Mouse (Mus musculus): ENCODE data around the gene Lrrc8b. TPM values are rescaled to one million over a fixed set of nuclear protein-coding genes. Genes with fewer than 3 reads are reported as not detected.

Gene Lrrc8b
- polyA plus RNA-seq, 1 experiment from 2014 or later: 7.5 TPM

GRCm38 (mm10) chr5:105484247-105484646 lies 68.7 kb downstream of the Lrrc8b start:
- no peaks in the 10 kb centered on the region for H3K27me3 ChIP-seq (replicated peaks; ENCODE audit: insufficient read depth, low read length)

GRCm38 (mm10) chr5:105484891-105485290 lies 69.3 kb downstream of the Lrrc8b start:
- Histone ChIP-seq H3K27ac (ENCODE audit: low read length) (no peak overlapping the region), H3K4me2 (replicated peaks; ENCODE audit: low read depth, low read length) (no peak overlapping the region), H3K4me1 (ENCODE audit: insufficient read depth, low read depth, low read length) (no peaks in the 10 kb centered on the region), H3K4me3 (ENCODE audit: low read depth, low read length) (no peak overlapping the region), H3K27me3 (replicated peaks; ENCODE audit: insufficient read depth, low read length) (no peaks in the 10 kb centered on the region), H3K9ac (replicated peaks; ENCODE audit: low read depth) (no peak overlapping the region), H3K9me3 (ENCODE audit: low read length) (no peaks in the 10 kb centered on the region), H3K36me3 (ENCODE audit: insufficient read depth, low read length) (peaks cover 9% of the 10 kb centered on the region; the same call in 1 of the 2 replicates)
- WGBS: 93% methylated on average over 14 of the region's 14 CpGs
- DNase-seq (ENCODE audit: low spot score): no peak
- TF ChIP-seq CTCF (IDR thresholded peaks at IDR 0.05): no peak
- no peak for TF ChIP-seq EP300 (IDR thresholded peaks at IDR 0.05)
- ATAC-seq: no peak

More at GRCm38 (mm10) chr5:105484247-105484646, 68.7 kb downstream of the Lrrc8b start:
- WGBS: 87% methylated on average over 6 of the region's 6 CpGs
- no peak for TF ChIP-seq EP300 (IDR thresholded peaks at IDR 0.05)
- no peak for TF ChIP-seq CTCF (IDR thresholded peaks at IDR 0.05)
- H3K9me3 ChIP-seq (ENCODE audit: low read length): no peaks in the 10 kb centered on the region
- no peaks in the 10 kb centered on the region for H3K4me1 ChIP-seq (ENCODE audit: insufficient read depth, low read depth, low read length)
- no peak overlapping the region for H3K9ac ChIP-seq (replicated peaks; ENCODE audit: low read depth)
- no peak overlapping the region for H3K27ac ChIP-seq (ENCODE audit: low read length)
- ATAC-seq: no peak
- H3K4me3 ChIP-seq (ENCODE audit: low read depth, low read length): no peak overlapping the region
- no peak overlapping the region for H3K4me2 ChIP-seq (replicated peaks; ENCODE audit: low read depth, low read length)
- H3K36me3 ChIP-seq (ENCODE audit: insufficient read depth, low read length): peaks cover 9% of the 10 kb centered on the region; the same call in 1 of the 2 replicates
- no peak for DNase-seq (ENCODE audit: low spot score)

GRCm38 (mm10) chr5:105490211-105490610 lies 74.6 kb downstream of the Lrrc8b start:
- H3K4me2 ChIP-seq (replicated peaks; ENCODE audit: low read depth, low read length): no peak overlapping the region
- H3K9ac ChIP-seq (replicated peaks; ENCODE audit: low read depth): no peak overlapping the region
- no peak for ATAC-seq
- no peaks in the 10 kb centered on the region for H3K9me3 ChIP-seq (ENCODE audit: low read length)
- H3K27me3 ChIP-seq (replicated peaks; ENCODE audit: insufficient read depth, low read length): no peaks in the 10 kb centered on the region
- WGBS: 88% methylated on average over 5 of the region's 5 CpGs
- no peak overlapping the region for H3K27ac ChIP-seq (ENCODE audit: low read length)
- TF ChIP-seq EP300 (IDR thresholded peaks at IDR 0.05): no peak
- TF ChIP-seq CTCF (IDR thresholded peaks at IDR 0.05): no peak
- H3K4me1 ChIP-seq (ENCODE audit: insufficient read depth, low read depth, low read length): no peaks in the 10 kb centered on the region
- no peaks in the 10 kb centered on the region for H3K36me3 ChIP-seq (ENCODE audit: insufficient read depth, low read length)
- no peak for DNase-seq (ENCODE audit: low spot score)
- H3K4me3 ChIP-seq (ENCODE audit: low read depth, low read length): no peak overlapping the region

GRCm38 (mm10) chr5:105491389-105491788 lies 75.8 kb downstream of the Lrrc8b start:
- Histone ChIP-seq H3K4me2 (replicated peaks; ENCODE audit: low read depth, low read length) (no peak overlapping the region), H3K4me1 (ENCODE audit: insufficient read depth, low read depth, low read length) (peaks cover 5% of the 10 kb centered on the region; the same call in 1 of the 2 replicates), H3K9me3 (ENCODE audit: low read length) (no peaks in the 10 kb centered on the region), H3K36me3 (ENCODE audit: insufficient read depth, low read length) (no peaks in the 10 kb centered on the region), H3K9ac (replicated peaks; ENCODE audit: low read depth) (no peak overlapping the region), H3K27ac (ENCODE audit: low read length) (no peak overlapping the region), H3K27me3 (replicated peaks; ENCODE audit: insufficient read depth, low read length) (no peaks in the 10 kb centered on the region), H3K4me3 (ENCODE audit: low read depth, low read length) (no peak overlapping the region)
- peak; percentile 68 for TF ChIP-seq CTCF (IDR thresholded peaks at IDR 0.05)
- TF ChIP-seq EP300 (IDR thresholded peaks at IDR 0.05): no peak
- DNase-seq (ENCODE audit: low spot score) (peak; percentile 28), ATAC-seq (0 out of 2 replicates have a peak, but pooled peaks have one; percentile 27)
- 51% methylated on average over 4 of the region's 4 CpGs for WGBS

- 39% methylated on average over 10 of the region's 10 CpGs for WGBS
- H3K9ac ChIP-seq (replicated peaks; ENCODE audit: low read depth): no peak overlapping the region
- peaks cover 5% of the 10 kb centered on the region; the same call in 1 of the 2 replicates for H3K4me1 ChIP-seq (ENCODE audit: insufficient read depth, low read depth, low read length)
- no peak overlapping the region for H3K27ac ChIP-seq (ENCODE audit: low read length)
- H3K4me2 ChIP-seq (replicated peaks; ENCODE audit: low read depth, low read length): no peak overlapping the region
- no peaks in the 10 kb centered on the region for H3K27me3 ChIP-seq (replicated peaks; ENCODE audit: insufficient read depth, low read length)
- H3K9me3 ChIP-seq (ENCODE audit: low read length): no peaks in the 10 kb centered on the region
- TF ChIP-seq CTCF (IDR thresholded peaks at IDR 0.05) (peak; percentile 71), EP300 (IDR thresholded peaks at IDR 0.05) (no peak)
- no peaks in the 10 kb centered on the region for H3K36me3 ChIP-seq (ENCODE audit: insufficient read depth, low read length)
- ATAC-seq (no peak), DNase-seq (ENCODE audit: low spot score) (peak; percentile 70)
- no peak overlapping the region for H3K4me3 ChIP-seq (ENCODE audit: low read depth, low read length)
Measured at GRCm38 (mm10) chr5:105492367-105493246, 77.0 kb downstream of the Lrrc8b start.

GRCm38 (mm10) chr5:105493377-105493776 lies 77.8 kb downstream of the Lrrc8b start:
- ATAC-seq (no peak), DNase-seq (ENCODE audit: low spot score) (no peak)
- TF ChIP-seq CTCF (IDR thresholded peaks at IDR 0.05) (no peak), EP300 (IDR thresholded peaks at IDR 0.05) (no peak)
- H3K9ac ChIP-seq (replicated peaks; ENCODE audit: low read depth): no peak overlapping the region
- H3K9me3 ChIP-seq (ENCODE audit: low read length): no peaks in the 10 kb centered on the region
- no peaks in the 10 kb centered on the region for H3K36me3 ChIP-seq (ENCODE audit: insufficient read depth, low read length)
- whole genome bisulfite sequencing: 87% methylated on average over 7 of the region's 7 CpGs
- H3K4me3 ChIP-seq (ENCODE audit: low read depth, low read length): no peak overlapping the region
- no peak overlapping the region for H3K4me2 ChIP-seq (replicated peaks; ENCODE audit: low read depth, low read length)
- H3K27me3 ChIP-seq (replicated peaks; ENCODE audit: insufficient read depth, low read length): no peaks in the 10 kb centered on the region
- H3K27ac ChIP-seq (ENCODE audit: low read length): no peak overlapping the region
- peaks cover 5% of the 10 kb centered on the region; the same call in 1 of the 2 replicates for H3K4me1 ChIP-seq (ENCODE audit: insufficient read depth, low read depth, low read length)
